Mouse (Mus musculus) central nervous system, embryonic 14 days (tissue): ENCODE results near the gene Alkbh2. TPM values are rescaled to one million over a fixed set of nuclear protein-coding genes. Genes with fewer than 3 reads are reported as not detected.

Source experiments
- polyA plus RNA-seq: library from polyadenylated mRNA; depleted of rRNA; stranded (reverse); fragments of >200 nt; gene quantifications from 2 replicates; pipeline ENCODE4 v1.2.3, GENCODE M21; 2012; rRNA removed

The Alkbh2 gene
- polyA plus RNA-seq: 12.1 and 12.9 TPM in 2 replicates

DNA sequence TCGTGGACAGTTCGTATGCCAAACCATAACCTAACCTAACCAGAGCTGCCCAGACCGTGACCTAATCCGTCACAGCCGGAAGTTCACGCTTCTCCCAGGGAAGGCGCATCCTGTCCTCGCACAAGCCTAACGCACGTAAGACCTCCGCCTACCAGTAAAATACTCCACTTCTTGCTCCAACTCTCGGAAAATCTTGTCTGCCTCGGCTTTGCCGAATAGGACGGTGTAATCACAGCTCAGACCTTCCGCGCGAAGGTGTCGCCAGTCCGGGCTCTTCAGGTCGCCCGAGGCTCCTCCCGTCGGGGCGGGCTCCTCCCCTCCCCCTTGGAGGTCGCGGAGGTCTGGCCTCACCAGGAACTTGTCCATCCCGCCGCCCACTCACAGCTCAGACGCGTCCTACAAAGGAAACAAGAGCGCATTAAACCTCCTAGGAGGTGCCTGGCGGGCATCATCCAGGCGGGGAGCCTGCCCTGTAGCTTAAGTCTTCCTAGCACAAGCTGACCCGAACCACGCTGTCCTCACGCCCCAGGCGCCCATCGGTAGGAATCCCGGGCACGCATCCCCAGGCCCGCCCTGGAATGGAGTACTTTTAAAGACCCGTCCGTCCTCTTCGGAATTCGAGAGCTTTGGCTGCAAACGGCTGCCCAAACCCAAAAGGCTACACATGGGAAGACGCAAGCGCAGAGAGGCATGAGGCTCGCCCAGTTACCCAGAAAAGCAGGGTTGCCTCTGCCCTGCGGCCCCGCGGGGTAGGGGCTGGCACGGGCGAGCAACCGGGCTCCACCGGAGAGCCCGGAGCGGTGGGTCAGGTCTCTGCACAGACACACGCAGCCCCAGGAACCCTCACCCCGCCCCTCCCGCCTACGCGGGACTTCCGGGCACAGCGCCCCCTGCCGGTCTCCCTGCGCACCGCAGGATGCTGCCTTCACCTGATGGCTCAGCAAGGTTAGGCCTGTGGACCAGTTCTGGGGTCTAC lies at the start of gene Alkbh2:
Gene Alkbh2 (minus strand): TSS at position 845 of the 976 bp plus-strand sequence.

GRCm38 (mm10) chr5:114146028-114146888 lies 18.2 kb upstream of the Alkbh2 start, which contains the start of gene Acacb:
Gene Acacb (plus strand): TSS chr5:114146535.

DNA sequence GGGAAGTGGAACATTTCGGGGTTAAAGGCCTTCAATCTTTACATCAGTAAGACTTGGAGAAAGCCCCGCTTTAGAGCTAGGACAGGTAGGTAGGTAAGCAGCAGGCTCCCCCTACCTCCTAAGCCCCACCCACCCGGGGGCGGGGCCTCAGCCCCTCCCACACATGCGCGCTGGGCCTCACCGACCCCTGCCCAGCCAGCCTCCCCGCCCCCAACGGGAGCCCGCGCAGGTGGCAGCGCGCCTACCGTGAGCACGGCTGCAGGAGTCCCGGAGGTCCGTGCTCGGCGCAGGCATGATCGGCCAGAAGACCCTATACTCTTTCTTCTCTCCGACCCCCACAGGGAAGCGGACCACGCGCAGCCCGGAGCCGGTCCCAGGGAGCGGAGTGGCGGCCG lies 2.2 kb upstream of the Alkbh2 start, which contains the start of gene Ung:
Gene Ung (plus strand): TSS at position 176 of the 395 bp plus-strand sequence.

GRCm38 (mm10) chr5:114091057-114091807 lies 36.8 kb downstream of the Alkbh2 start, which contains the start of gene Svop:
Gene Svop (minus strand): TSS chr5:114091570.

Other genes starting within 250 kb of the Alkbh2 start
- gene Coro1c, start 219.5 kb downstream of the Alkbh2 start, polyA plus RNA-seq: 150 and 179 TPM in 2 replicates
- 13.7 and 14.6 TPM in 2 replicates for gene Ssh1, start 134.3 kb downstream of the Alkbh2 start, polyA plus RNA-seq
- not detected in 2 replicates for gene Dao, start 124.5 kb downstream of the Alkbh2 start, polyA plus RNA-seq
- 33.6 and 35.0 TPM in 2 replicates for gene Usp30, start 62.8 kb downstream of the Alkbh2 start, polyA plus RNA-seq
- gene Svop, start 36.6 kb downstream of the Alkbh2 start, polyA plus RNA-seq: 48.3 and 52.9 TPM in 2 replicates
- gene Ung, start 2.2 kb upstream of the Alkbh2 start, polyA plus RNA-seq: 14.3 and 14.8 TPM in 2 replicates
- gene Acacb, start 18.3 kb upstream of the Alkbh2 start, polyA plus RNA-seq: 3.2 and 4.4 TPM in 2 replicates
- 0.91 and 1.2 TPM in 2 replicates for gene Foxn4, start 145.6 kb upstream of the Alkbh2 start, polyA plus RNA-seq
- 0.50 and 0.93 TPM in 2 replicates for gene Myo1h, start 160.9 kb upstream of the Alkbh2 start, polyA plus RNA-seq